Mouse (Mus musculus) midbrain, embryonic 10.5 days (tissue): ENCODE results near the gene Vmn2r80. TPM values are rescaled to one million over a fixed set of nuclear protein-coding genes. Genes with fewer than 3 reads are reported as not detected.

Source experiments
- polyA plus RNA-seq: library from polyadenylated mRNA; unstranded; fragments of >200 nt; fragmentation: Nextera tagmentation; extraction: Ambion mirVana; gene quantifications from 2 replicates; pipeline ENCODE4 v1.2.1, GENCODE M21; 2016

The Vmn2r80 gene
- polyA plus RNA-seq, 1 experiment from 2014 or later: not detected

Other genes with a start within 250 kb of the Vmn2r80 start
- gene Olfr1354, start 235.6 kb upstream of the Vmn2r80 start, polyA plus RNA-seq: not detected in 2 replicates
- gene Olfr8, start 198.1 kb upstream of the Vmn2r80 start, polyA plus RNA-seq: not detected in 2 replicates
- not detected in 2 replicates for gene Olfr1353, start 185.5 kb upstream of the Vmn2r80 start, polyA plus RNA-seq
- gene Olfr1352, start 167.7 kb upstream of the Vmn2r80 start, polyA plus RNA-seq: not detected in 2 replicates
- gene Olfr1351, start 136.3 kb upstream of the Vmn2r80 start, polyA plus RNA-seq: not detected in 2 replicates
- 0.07 and 0.19 TPM in 2 replicates for gene Olfr57, start 120.0 kb upstream of the Vmn2r80 start, polyA plus RNA-seq
- gene 2610008E11Rik, start 51.2 kb upstream of the Vmn2r80 start, polyA plus RNA-seq: 29.1 and 35.7 TPM in 2 replicates
- not detected in 2 replicates for gene Vmn2r81, start 98.9 kb downstream of the Vmn2r80 start, polyA plus RNA-seq
- not detected in 2 replicates for gene Vmn2r82, start 207.8 kb downstream of the Vmn2r80 start, polyA plus RNA-seq